Mouse (Mus musculus) 416B (cell line): ENCODE results near the gene Tescl.

Experiments used
- DNase-seq: peaks from one replicate; pipeline ENCODE4 v3.0.0; 2011; ENCODE audit warnings: low read depth

Tescl gene

GRCm38 (mm10) chr7:24363228-24363627 is 29.5 kb upstream of the Tescl start:
- DNase-seq, result peak; percentile 67

- DNase-seq, result no peak
These were observed 27.3 kb upstream of the Tescl start for GRCm38 (mm10) chr7:24361001-24361400.

GRCm38 (mm10) chr7:24359269-24359668 is 25.5 kb upstream of the Tescl start:
- DNase-seq, result peak; percentile 65

- no peak for DNase-seq
These were observed 24.2 kb upstream of the Tescl start for GRCm38 (mm10) chr7:24357899-24358298.

GRCm38 (mm10) chr7:24356081-24356480 is 22.3 kb upstream of the Tescl start:
- no peak for DNase-seq

- no peak for DNase-seq
These were observed 21.9 kb upstream of the Tescl start for GRCm38 (mm10) chr7:24355646-24356045.

- no peak for DNase-seq
These were observed 15.2 kb upstream of the Tescl start, which contains the start of gene Lypd5 for GRCm38 (mm10) chr7:24348896-24349295. Gene Lypd5 (plus strand): TSS chr7:24349196.

- no peak for DNase-seq
These were observed 12.7 kb upstream of the Tescl start for GRCm38 (mm10) chr7:24346444-24346843.

GRCm38 (mm10) chr7:24343701-24344272 is 10.1 kb upstream of the Tescl start:
- DNase-seq, result no peak

GRCm38 (mm10) chr7:24338241-24338640 is 4.5 kb upstream of the Tescl start:
- peak; percentile 27 for DNase-seq

- peak; percentile 86 for DNase-seq
These were observed 2.1 kb upstream of the Tescl start for GRCm38 (mm10) chr7:24335699-24336309.

GRCm38 (mm10) chr7:24327281-24327975 is 6.3 kb downstream of the Tescl start:
- DNase-seq, result no peak

GRCm38 (mm10) chr7:24326273-24327135 is 7.2 kb downstream of the Tescl start:
- no peak for DNase-seq

- no peak for DNase-seq
These were observed 8.0 kb downstream of the Tescl start for GRCm38 (mm10) chr7:24325675-24326128.

- DNase-seq, result no peak
These were observed 8.5 kb downstream of the Tescl start for GRCm38 (mm10) chr7:24325197-24325596.

- DNase-seq, result peak; percentile 36
These were observed 11.1 kb downstream of the Tescl start for GRCm38 (mm10) chr7:24322593-24322992.

GRCm38 (mm10) chr7:24318942-24319341 is 14.8 kb downstream of the Tescl start:
- peak; percentile 42 for DNase-seq

- DNase-seq, result peak; percentile 94
These were observed 17.1 kb downstream of the Tescl start, which contains the start of gene Zfp94 for GRCm38 (mm10) chr7:24316567-24317092. Gene Zfp94 (minus strand): TSS chr7:24316666.

- no peak for DNase-seq
These were observed 17.8 kb downstream of the Tescl start for GRCm38 (mm10) chr7:24315726-24316566.

- peak; percentile 34 for DNase-seq
These were observed 32.9 kb downstream of the Tescl start, which contains the start of gene Zfp61 for GRCm38 (mm10) chr7:24300771-24301282. Gene Zfp61 (minus strand): TSS chr7:24301232.
